Mouse (Mus musculus): ENCODE data around the gene Map3k3.

Map3k3 gene

GRCm38 (mm10) chr11:106157154-106157553 lies 72.7 kb downstream of the Map3k3 start:
- DNase-seq (ENCODE audit: extremely low read depth, insufficient read length, low spot score): no peak

GRCm38 (mm10) chr11:106158081-106158929 lies 73.9 kb downstream of the Map3k3 start:
- peak; percentile 44 for DNase-seq (ENCODE audit: extremely low read depth, insufficient read length, low spot score)

- no peak for DNase-seq (ENCODE audit: extremely low read depth, insufficient read length, low spot score)
Measured at GRCm38 (mm10) chr11:106158930-106159215, 74.5 kb downstream of the Map3k3 start.

- peak; percentile 58 for DNase-seq (ENCODE audit: extremely low read depth, insufficient read length, low spot score)
Measured at GRCm38 (mm10) chr11:106159216-106159920, 75.0 kb downstream of the Map3k3 start.

GRCm38 (mm10) chr11:106159921-106160840 lies 75.8 kb downstream of the Map3k3 start:
- DNase-seq (ENCODE audit: extremely low read depth, insufficient read length, low spot score): peak; percentile 66

GRCm38 (mm10) chr11:106160841-106161721 lies 76.7 kb downstream of the Map3k3 start, which contains the start of the genes Gm10840 and Limd2:
Gene Gm10840, plus strand, starts transcription at chr11:106160850.
Gene Limd2, minus strand, starts transcription at chr11:106160860.
- peak; percentile 18 for DNase-seq (ENCODE audit: extremely low read depth, insufficient read length, low spot score)

- DNase-seq (ENCODE audit: extremely low read depth, insufficient read length, low spot score): no peak
Measured at GRCm38 (mm10) chr11:106162237-106162636, 77.8 kb downstream of the Map3k3 start.

GRCm38 (mm10) chr11:106163546-106163945 lies 79.1 kb downstream of the Map3k3 start:
- DNase-seq (ENCODE audit: extremely low read depth, insufficient read length, low spot score): no peak

- DNase-seq (ENCODE audit: extremely low read depth, insufficient read length, low spot score): no peak
Measured at GRCm38 (mm10) chr11:106164601-106165180, 80.3 kb downstream of the Map3k3 start.

GRCm38 (mm10) chr11:106167435-106167834 lies 83.0 kb downstream of the Map3k3 start:
- DNase-seq (ENCODE audit: extremely low read depth, insufficient read length, low spot score): no peak

- no peak for DNase-seq (ENCODE audit: extremely low read depth, insufficient read length, low spot score)
Measured at GRCm38 (mm10) chr11:106170807-106171206, 86.4 kb downstream of the Map3k3 start.

- no peak for DNase-seq (ENCODE audit: extremely low read depth, insufficient read length, low spot score)
Measured at GRCm38 (mm10) chr11:106173228-106173627, 88.8 kb downstream of the Map3k3 start.

GRCm38 (mm10) chr11:106174372-106174771 lies 90.0 kb downstream of the Map3k3 start:
- no peak for DNase-seq (ENCODE audit: extremely low read depth, insufficient read length, low spot score)

- DNase-seq (ENCODE audit: extremely low read depth, insufficient read length, low spot score): no peak
Measured at GRCm38 (mm10) chr11:106175081-106175480, 90.7 kb downstream of the Map3k3 start.

- DNase-seq (ENCODE audit: extremely low read depth, insufficient read length, low spot score): no peak
Measured at GRCm38 (mm10) chr11:106176372-106176771, 92.0 kb downstream of the Map3k3 start.

GRCm38 (mm10) chr11:106178036-106178782 lies 93.8 kb downstream of the Map3k3 start:
- DNase-seq (ENCODE audit: extremely low read depth, insufficient read length, low spot score): no peak

- DNase-seq (ENCODE audit: extremely low read depth, insufficient read length, low spot score): no peak
Measured at GRCm38 (mm10) chr11:106179711-106180448, 95.5 kb downstream of the Map3k3 start.

GRCm38 (mm10) chr11:106180449-106180801 lies 96.0 kb downstream of the Map3k3 start:
- no peak for DNase-seq (ENCODE audit: extremely low read depth, insufficient read length, low spot score)
